Mouse (Mus musculus): ENCODE measurements at regions not wholly inside any gene's neighbourhood (a gene's known extent, or its start where the extent isn't known, plus 50 kb on each side); places are given as distances from the start of the nearest gene placed in this dataset.

DNA sequence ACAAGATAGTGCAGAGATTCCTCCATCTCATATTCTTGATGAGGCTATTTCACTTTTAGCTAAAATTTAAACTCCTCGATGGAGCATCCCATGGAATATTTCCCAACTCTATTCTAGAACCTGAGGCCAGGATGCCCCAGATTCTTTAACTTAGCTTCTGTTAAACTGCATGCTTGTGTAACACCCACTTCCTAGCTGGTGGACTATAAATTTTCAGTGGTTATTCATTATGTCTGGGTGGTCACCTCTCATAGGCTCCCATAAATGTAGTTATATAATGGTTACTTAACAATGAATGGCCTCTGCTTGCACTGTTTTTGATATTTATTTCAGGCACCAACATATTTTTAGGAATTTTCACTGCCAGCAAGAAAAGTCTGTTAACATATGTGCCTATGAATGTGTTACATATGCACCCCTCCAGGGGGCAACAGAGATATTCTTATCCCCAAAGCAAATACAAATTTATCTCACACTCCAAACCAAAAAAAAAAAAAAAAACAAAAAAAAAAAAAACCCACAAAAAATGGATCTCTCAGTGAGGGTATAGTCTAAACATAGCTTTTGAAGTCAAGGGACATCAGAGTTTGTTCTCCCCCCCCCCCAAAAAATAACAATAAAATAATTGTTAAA lies 135.1 kb upstream of the Gvin1 start:
- 0 out of 2 replicates have a peak, but pooled peaks have one; percentile 50 for ATAC-seq (replicated peaks; ENCODE audit: poor library complexity)
